Mouse (Mus musculus) embryonic facial prominence, embryonic 14.5 days (tissue): ENCODE measurements around the gene Atp13a2. TPM values are rescaled to one million over a fixed set of nuclear protein-coding genes. Genes with fewer than 3 reads are reported as not detected.

Source experiments
- ATAC-seq: fragments of 200-750 bp; cut with Nextera tagmentation; 2 replicates; pipeline ENCODE4 v1.8.0; 2017; ENCODE audit warnings: low read depth, moderate number of reproducible peaks, moderate TSS enrichment
- DNase-seq: peaks from one replicate; pipeline ENCODE4 v3.0.0-alpha.2; 2015; ENCODE audit warnings: low spot score
- H3K27ac ChIP-seq: fragments of 300-500 bp; sonication (generic); replicated peaks from 2 replicates; pipeline ENCODE4 v1.5.1; 2014; ENCODE audit warnings: low read depth, mild to moderate bottlenecking, low read length, moderate library complexity
- H3K27me3 ChIP-seq: fragments of 300-500 bp; sonication (generic); replicated peaks from 2 replicates; pipeline ENCODE4 v1.6.1; 2014; ENCODE audit warnings: low read length; ENCODE audit not compliant: control insufficient read depth, insufficient read depth
- H3K36me3 ChIP-seq: fragments of 300-500 bp; sonication (generic); 2 replicates; pipeline ENCODE4 v1.6.1; 2014; ENCODE audit warnings: low read length, mixed read lengths; ENCODE audit not compliant: control insufficient read depth, insufficient read depth
- H3K4me1 ChIP-seq: fragments of 300-500 bp; sonication (generic); 2 replicates; pipeline ENCODE4 v1.6.1; 2014; ENCODE audit warnings: antibody characterized with exemption, low read length; ENCODE audit not compliant: control insufficient read depth, insufficient read depth
- H3K4me2 ChIP-seq: fragments of 300-500 bp; sonication (generic); 2 replicates; pipeline ENCODE4 v1.6.1; 2014; ENCODE audit warnings: low read depth, mild to moderate bottlenecking, low read length, moderate library complexity, mixed read lengths
- H3K4me3 ChIP-seq: fragments of 300-500 bp; sonication (generic); 2 replicates; pipeline ENCODE4 v1.5.1; 2014; ENCODE audit warnings: low read depth, mild to moderate bottlenecking, low read length
- H3K9ac ChIP-seq: fragments of 300-500 bp; sonication (generic); 2 replicates; pipeline ENCODE4 v1.6.1; 2014; ENCODE audit warnings: low read depth, mild to moderate bottlenecking, low read length, moderate library complexity, mixed read lengths
- H3K9me3 ChIP-seq: fragments of 300-500 bp; sonication (generic); 2 replicates; pipeline ENCODE4 v1.6.1; 2016; ENCODE audit warnings: low read length; ENCODE audit not compliant: control insufficient read depth
- WGBS: fragments of 180-500 bp; shearing (Covaris S2); extraction: QIAGEN DNeasy Blood & Tissue Kit; methylation state at CpG from one replicate; pipeline ENCODE4 v1.1.7; 2014; 5-methylcytosine and 5-hydroxymethylcytosine counted together
- polyA plus RNA-seq: library from polyadenylated mRNA; unstranded; fragments of >200 nt; fragmentation: Nextera tagmentation; extraction: Ambion mirVana; gene quantifications from 2 replicates; pipeline ENCODE4 v1.2.1, GENCODE M21; 2014

The Atp13a2 gene
- polyA plus RNA-seq, 1 experiment from 2014 or later, result 43.5 TPM

DNA sequence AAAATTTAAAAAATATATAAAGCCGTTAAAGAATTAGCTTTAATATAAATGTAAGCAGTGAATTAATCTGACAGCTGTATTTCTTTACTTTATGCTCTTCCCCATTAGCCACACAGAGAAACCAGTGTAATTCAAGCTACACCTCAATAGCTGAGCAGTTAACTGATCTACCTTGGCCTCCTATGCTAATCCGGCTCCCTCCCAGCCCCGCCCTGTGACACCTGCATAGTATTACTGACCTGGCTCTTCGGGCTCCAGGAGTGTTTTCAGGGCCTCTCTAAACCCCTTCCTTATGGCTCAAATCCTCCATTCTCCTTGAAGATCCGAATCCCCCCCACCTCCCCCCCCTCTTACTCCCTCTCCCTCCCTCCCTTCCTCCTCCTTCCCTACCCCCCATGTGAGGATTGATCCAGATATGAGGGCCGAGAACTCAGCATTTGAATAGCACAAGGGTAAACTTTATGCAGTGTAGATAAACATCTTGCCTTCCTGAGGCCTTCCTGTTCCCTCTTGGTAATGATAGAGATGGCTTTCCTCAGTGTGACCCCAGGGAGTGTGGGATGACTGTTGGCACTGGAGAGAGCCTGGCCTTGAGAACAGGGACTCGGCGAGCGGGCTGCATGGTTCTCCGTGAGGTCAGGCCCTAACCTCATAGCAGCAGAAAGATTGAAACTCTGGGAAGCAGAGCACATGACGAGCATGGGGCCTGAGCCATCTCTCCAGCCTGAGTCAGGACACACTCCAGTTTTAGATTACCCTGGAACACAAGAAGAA is 19.1 kb upstream of the Atp13a2 start:
- no peaks in the 10 kb centered on the region for H3K9me3 ChIP-seq
- ATAC-seq, result peak; percentile 63; the same call in 1 of the 2 replicates
- H3K27me3 ChIP-seq, result no peaks in the 10 kb centered on the region
- no peak overlapping the region for H3K4me3 ChIP-seq
- no peak overlapping the region for H3K27ac ChIP-seq
- no peak for DNase-seq
- peaks cover 4% of the 10 kb centered on the region; the same call in 1 of the 2 replicates for H3K4me1 ChIP-seq
- 82% methylated on average over 11 of the region's 11 CpGs for WGBS
- H3K4me2 ChIP-seq, result no peak overlapping the region
- no peak overlapping the region for H3K9ac ChIP-seq
- peaks cover 69% of the 10 kb centered on the region for H3K36me3 ChIP-seq

DNA sequence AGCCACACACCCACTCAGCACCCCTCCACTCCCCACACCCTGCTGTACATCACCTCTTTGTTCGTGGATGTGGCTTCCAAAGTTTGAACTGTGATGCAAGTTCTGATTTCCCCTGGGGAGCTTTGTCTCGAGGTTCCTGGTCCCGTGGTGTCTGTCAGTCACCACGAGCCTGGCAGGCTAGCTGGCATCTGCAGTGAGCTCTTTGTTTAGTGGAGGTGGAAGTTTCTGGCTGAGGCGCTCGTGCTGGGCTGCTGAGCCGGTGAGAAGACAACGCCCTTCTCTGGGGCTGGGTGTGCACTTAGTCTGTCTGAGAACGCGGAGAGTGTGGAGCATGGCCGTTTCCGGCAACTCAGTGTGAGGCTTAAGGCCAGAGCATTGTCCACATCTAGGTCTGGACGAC is 15.0 kb upstream of the Atp13a2 start:
- Histone ChIP-seq H3K9me3 (no peaks in the 10 kb centered on the region), H3K4me2 (no peak overlapping the region), H3K9ac (no peak overlapping the region), H3K27me3 (no peaks in the 10 kb centered on the region), H3K4me1 (no peaks in the 10 kb centered on the region), H3K36me3 (peaks cover 95% of the 10 kb centered on the region), H3K4me3 (no peak overlapping the region), H3K27ac (no peak overlapping the region)
- WGBS, result 92% methylated on average over 13 of the region's 13 CpGs
- DNase-seq (no peak), ATAC-seq (no peak)

DNA sequence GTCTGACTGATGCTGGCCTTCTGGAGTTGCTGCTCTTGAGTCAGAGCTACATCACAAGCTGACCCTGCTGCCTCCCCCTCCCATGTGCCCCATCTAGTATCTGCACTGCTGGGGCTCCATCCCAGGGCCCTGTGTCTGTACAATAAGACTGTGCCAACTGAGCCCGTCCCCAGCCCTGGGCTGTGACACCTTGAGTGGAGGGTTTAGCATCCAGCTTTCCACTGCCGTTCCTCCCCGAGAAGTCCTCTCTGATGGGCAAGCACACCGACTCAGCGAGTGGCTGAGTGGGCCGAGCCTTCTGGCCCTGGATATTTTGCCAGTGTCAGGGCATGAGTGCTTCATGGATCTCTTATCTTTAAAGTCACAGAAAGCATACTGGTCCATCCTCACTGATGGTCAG is 12.3 kb upstream of the Atp13a2 start:
- H3K36me3 ChIP-seq, result peaks cover 96% of the 10 kb centered on the region
- no peaks in the 10 kb centered on the region for H3K4me1 ChIP-seq
- H3K9me3 ChIP-seq, result no peaks in the 10 kb centered on the region
- WGBS, result 96% methylated on average over 6 of the region's 6 CpGs
- no peak for ATAC-seq
- no peak overlapping the region for H3K9ac ChIP-seq
- no peaks in the 10 kb centered on the region for H3K27me3 ChIP-seq
- H3K27ac ChIP-seq, result no peak overlapping the region
- no peak overlapping the region for H3K4me2 ChIP-seq
- no peak for DNase-seq
- H3K4me3 ChIP-seq, result no peak overlapping the region

DNA sequence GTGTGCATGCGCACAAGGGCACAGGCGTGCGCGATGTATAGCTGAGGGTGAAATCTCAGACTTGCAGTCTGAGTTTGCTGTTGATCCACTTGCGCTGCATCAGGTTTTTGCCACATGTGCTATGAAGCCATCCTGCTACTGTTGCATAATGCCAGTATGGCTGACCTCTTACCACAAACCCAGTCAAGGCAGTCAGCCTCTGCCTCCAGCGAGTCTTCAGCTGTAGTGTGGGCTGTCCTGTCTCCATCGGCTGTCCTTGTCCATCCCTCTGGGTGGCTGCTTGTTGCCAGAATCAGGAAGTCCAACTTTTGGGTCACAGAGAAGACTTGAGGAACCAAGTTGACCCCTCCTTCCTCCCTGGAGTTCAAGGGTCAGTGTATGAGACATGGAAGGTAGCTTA is 11.3 kb upstream of the Atp13a2 start:
- DNase-seq (no peak), ATAC-seq (no peak)
- Histone ChIP-seq H3K36me3 (peaks cover 92% of the 10 kb centered on the region), H3K4me3 (no peak overlapping the region), H3K9ac (no peak overlapping the region), H3K4me1 (no peaks in the 10 kb centered on the region), H3K4me2 (no peak overlapping the region), H3K27ac (no peak overlapping the region), H3K27me3 (no peaks in the 10 kb centered on the region), H3K9me3 (no peaks in the 10 kb centered on the region)
- WGBS, result 98% methylated on average over 7 of the region's 7 CpGs

DNA sequence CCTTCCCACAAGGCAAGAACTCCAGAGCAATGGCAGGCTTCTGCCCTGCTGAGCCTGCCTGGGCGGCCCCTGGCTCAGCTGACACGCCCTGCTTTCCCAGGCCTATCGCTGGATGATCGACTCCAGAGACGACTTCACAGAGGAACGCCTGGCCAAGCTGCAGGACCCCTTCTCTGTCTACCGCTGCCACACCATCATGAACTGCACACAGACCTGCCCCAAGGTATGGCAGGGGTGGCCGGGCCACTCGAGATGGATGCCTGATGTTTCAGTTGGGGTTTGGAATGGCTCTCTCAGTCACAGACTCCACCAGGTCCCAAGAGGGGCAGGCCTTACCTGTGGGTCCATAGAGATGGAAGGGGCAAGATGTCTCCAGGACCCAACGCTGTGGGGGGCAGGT is 9.4 kb upstream of the Atp13a2 start:
- no peak for DNase-seq

DNA sequence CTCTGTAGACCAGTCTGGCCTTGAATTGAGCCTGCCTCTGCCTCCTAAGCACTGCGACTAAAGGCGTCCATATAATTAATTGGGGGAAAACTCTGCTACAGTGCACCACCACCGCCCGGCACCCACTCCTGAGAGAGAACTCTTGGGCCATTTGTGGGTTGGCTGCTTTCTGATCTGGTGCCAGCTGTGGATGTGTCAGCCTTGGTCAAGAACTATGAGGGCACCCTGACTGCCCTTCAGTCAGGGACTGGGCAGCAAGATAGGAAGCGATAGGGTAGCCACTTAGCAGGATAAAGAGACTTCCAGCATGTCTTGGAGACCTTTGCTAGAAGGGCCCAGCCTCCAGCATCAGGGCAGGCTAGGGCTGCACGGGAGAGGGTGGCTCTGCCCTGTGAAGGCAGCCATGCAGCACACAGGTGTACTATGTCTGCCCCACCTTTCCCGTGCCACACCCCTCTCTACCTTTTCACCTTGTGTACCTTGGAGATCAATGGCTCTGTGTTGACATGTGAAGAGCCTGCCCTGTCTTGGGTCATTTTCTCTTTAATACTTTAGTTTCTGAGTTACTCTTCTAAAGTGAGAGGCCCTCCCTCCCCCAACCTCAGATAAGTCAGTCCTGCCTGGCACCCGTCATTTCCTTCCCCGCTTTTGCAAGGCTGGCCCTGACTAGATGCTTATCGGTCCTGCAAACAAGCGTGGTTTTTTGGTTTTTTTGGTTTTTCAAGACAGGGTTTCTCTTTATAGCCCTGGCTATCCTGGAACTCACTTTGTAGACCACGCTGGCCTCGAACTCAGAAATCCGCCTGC is 8.6 kb upstream of the Atp13a2 start:
- Histone ChIP-seq H3K27me3 (no peaks in the 10 kb centered on the region), H3K27ac (no peak overlapping the region), H3K4me3 (no peak overlapping the region), H3K9ac (no peak overlapping the region), H3K36me3 (peaks cover 72% of the 10 kb centered on the region), H3K4me2 (no peak overlapping the region), H3K4me1 (peaks cover 4% of the 10 kb centered on the region), H3K9me3 (0 out of 2 replicates have a peak, but pooled peaks cover 3% of the 10 kb centered on the region)
- ATAC-seq (no peak), DNase-seq (no peak)
- WGBS, result 91% methylated on average over 14 of the region's 14 CpGs

More for the DNA sequence above, 9.4 kb upstream of the Atp13a2 start:
- H3K4me3 ChIP-seq, result no peak overlapping the region
- H3K27ac ChIP-seq, result no peak overlapping the region
- 0 out of 2 replicates have a peak overlapping the region, but pooled peaks have one; percentile 15 for H3K9ac ChIP-seq
- no peaks in the 10 kb centered on the region for H3K4me1 ChIP-seq
- no peak overlapping the region for H3K4me2 ChIP-seq
- H3K9me3 ChIP-seq, result 0 out of 2 replicates have a peak, but pooled peaks cover 3% of the 10 kb centered on the region
- H3K27me3 ChIP-seq, result no peaks in the 10 kb centered on the region
- no peak for ATAC-seq
- peaks cover 80% of the 10 kb centered on the region for H3K36me3 ChIP-seq
- WGBS, result 90% methylated on average over 9 of the region's 10 CpGs

DNA sequence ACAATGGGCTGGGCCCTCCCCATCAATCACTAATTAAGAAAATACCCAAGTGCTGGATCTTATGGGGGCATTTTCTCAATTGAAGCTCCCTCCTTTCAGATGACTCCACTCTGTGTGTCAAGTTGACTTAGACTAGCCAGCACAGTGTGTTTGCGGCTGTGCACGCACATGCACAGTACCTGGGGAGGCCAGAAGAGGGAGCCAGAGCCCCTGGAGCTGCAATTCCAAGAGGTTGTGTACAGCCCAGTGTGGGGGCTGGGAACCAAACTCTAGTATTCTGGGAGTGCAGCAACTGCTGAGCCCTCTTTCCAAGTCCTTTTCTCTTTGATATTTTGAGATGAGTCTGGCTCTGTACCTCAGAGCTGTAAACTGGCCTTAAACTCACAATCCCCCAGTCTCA is 5.1 kb upstream of the Atp13a2 start:
- ATAC-seq, result no peak
- DNase-seq, result no peak
- Histone ChIP-seq H3K27me3 (no peaks in the 10 kb centered on the region), H3K9ac (no peak overlapping the region), H3K9me3 (0 out of 2 replicates have a peak, but pooled peaks cover 3% of the 10 kb centered on the region), H3K4me1 (peaks cover 10% of the 10 kb centered on the region), H3K4me2 (no peak overlapping the region), H3K4me3 (no peak overlapping the region), H3K27ac (no peak overlapping the region), H3K36me3 (peaks cover 38% of the 10 kb centered on the region)
- 97% methylated on average over 2 of the region's 2 CpGs for WGBS

DNA sequence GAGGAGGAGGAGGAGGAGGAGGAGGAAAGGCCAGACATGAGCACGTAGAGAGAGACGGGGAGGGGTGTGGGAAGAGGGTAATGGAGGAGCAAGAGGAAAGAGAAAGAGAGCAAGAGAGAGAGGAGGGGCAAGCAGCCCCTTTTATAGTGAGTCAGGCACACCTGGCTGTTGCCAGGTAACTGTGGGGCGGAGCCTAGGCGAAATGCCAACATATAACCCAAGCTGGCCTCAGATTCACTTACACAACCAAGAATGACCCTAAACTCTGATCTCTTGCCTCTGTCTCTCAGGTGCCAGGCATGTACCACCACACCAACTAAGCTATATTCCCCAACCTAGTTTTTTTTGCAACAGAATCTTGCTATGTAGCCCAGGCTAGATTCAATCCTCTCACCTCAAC is 3.9 kb upstream of the Atp13a2 start:
- Histone ChIP-seq H3K9ac (0 out of 2 replicates have a peak overlapping the region, but pooled peaks have one; percentile 31), H3K36me3 (peaks cover 27% of the 10 kb centered on the region; the same call in 1 of the 2 replicates), H3K4me3 (no peak overlapping the region), H3K27me3 (no peaks in the 10 kb centered on the region), H3K4me2 (no peak overlapping the region), H3K4me1 (peaks cover 17% of the 10 kb centered on the region), H3K27ac (peak overlapping the region; percentile 76), H3K9me3 (0 out of 2 replicates have a peak, but pooled peaks cover 3% of the 10 kb centered on the region)
- ATAC-seq, result no peak
- WGBS, result 29% methylated on average over 2 of the region's 4 CpGs
- no peak for DNase-seq
